Mouse (Mus musculus) intestine, embryonic 16.5 days (tissue): ENCODE data around the gene Chd2. TPM values are rescaled to one million over a fixed set of nuclear protein-coding genes. Genes with fewer than 3 reads are reported as not detected.

ENCODE experiments used
- ATAC-seq: fragments of 200-750 bp; cut with Nextera tagmentation; 2 replicates; pipeline ENCODE4 v1.8.0; 2017; ENCODE audit warnings: moderate TSS enrichment, moderate library complexity
- H3K27ac ChIP-seq: fragments of 300-500 bp; sonication (generic); 2 replicates; pipeline ENCODE4 v1.5.1; 2014; ENCODE audit warnings: mild to moderate bottlenecking, low read length
- H3K27me3 ChIP-seq: fragments of 300-500 bp; sonication (generic); replicated peaks from 2 replicates; pipeline ENCODE4 v1.6.1; 2014; ENCODE audit warnings: low read length, control low read depth, mixed read lengths; ENCODE audit not compliant: control insufficient read depth, insufficient read depth
- H3K36me3 ChIP-seq: fragments of 300-500 bp; sonication (generic); 2 replicates; pipeline ENCODE4 v1.6.1; 2014; ENCODE audit warnings: low read length, control low read depth; ENCODE audit not compliant: control insufficient read depth, insufficient read depth
- H3K4me1 ChIP-seq: fragments of 300-500 bp; sonication (generic); 2 replicates; pipeline ENCODE4 v1.6.1; 2014; ENCODE audit warnings: low read length, control low read depth, mixed read lengths; ENCODE audit not compliant: control insufficient read depth, insufficient read depth
- H3K4me2 ChIP-seq: fragments of 300-500 bp; sonication (generic); 2 replicates; pipeline ENCODE4 v1.6.1; 2014; ENCODE audit warnings: low read depth, low read length, control low read depth
- H3K4me3 ChIP-seq: fragments of 300-500 bp; sonication (generic); 2 replicates; pipeline ENCODE4 v1.5.1; 2014; ENCODE audit warnings: mild to moderate bottlenecking, low read length
- H3K9ac ChIP-seq: fragments of 300-500 bp; sonication (generic); 2 replicates; pipeline ENCODE4 v1.6.1; 2014; ENCODE audit warnings: low read depth, low read length
- H3K9me3 ChIP-seq: fragments of 300-500 bp; sonication (generic); 2 replicates; pipeline ENCODE4 v1.6.1; 2016; ENCODE audit warnings: low read length, control low read depth; ENCODE audit not compliant: control insufficient read depth
- WGBS: fragments of 180-500 bp; shearing (Covaris S2); extraction: QIAGEN DNeasy Blood & Tissue Kit; methylation state at CpG from one replicate; pipeline ENCODE4 v1.1.7; 2014; 5-methylcytosine and 5-hydroxymethylcytosine counted together
- polyA plus RNA-seq: library from polyadenylated mRNA; unstranded; fragments of >200 nt; fragmentation: Nextera tagmentation; extraction: Ambion mirVana; gene quantifications from 2 replicates; pipeline ENCODE4 v1.2.1, GENCODE M21; 2015

The Chd2 gene
- polyA plus RNA-seq, 1 experiment from 2014 or later: 40.1 TPM

- no peaks in the 10 kb centered on the region; the same call in 1 of the 2 replicates for H3K36me3 ChIP-seq
- no peaks in the 10 kb centered on the region for H3K9me3 ChIP-seq
- no peak overlapping the region for H3K27ac ChIP-seq
- peaks cover 10% of the 10 kb centered on the region for H3K4me1 ChIP-seq
- H3K4me2 ChIP-seq: no peak overlapping the region
- no peak for ATAC-seq
- no peaks in the 10 kb centered on the region for H3K27me3 ChIP-seq
- H3K4me3 ChIP-seq: no peak overlapping the region
- H3K9ac ChIP-seq: no peak overlapping the region
- 90% methylated on average over 4 of the region's 4 CpGs for whole genome bisulfite sequencing
These were observed 3.4 kb upstream of the Chd2 start for GRCm38 (mm10) chr7:73545004-73545403.

GRCm38 (mm10) chr7:73542131-73542853 lies 662 bp upstream of the Chd2 start:
- Histone ChIP-seq H3K27me3 (no peaks in the 10 kb centered on the region), H3K4me1 (peaks cover 4% of the 10 kb centered on the region; the same call in 1 of the 2 replicates), H3K27ac (no peak overlapping the region), H3K36me3 (no peaks in the 10 kb centered on the region), H3K4me2 (no peak overlapping the region; the same call in 1 of the 2 replicates), H3K9ac (no peak overlapping the region), H3K9me3 (no peaks in the 10 kb centered on the region), H3K4me3 (no peak overlapping the region)
- no peak for ATAC-seq
- WGBS: 76% methylated on average over 7 of the region's 7 CpGs

DNA sequence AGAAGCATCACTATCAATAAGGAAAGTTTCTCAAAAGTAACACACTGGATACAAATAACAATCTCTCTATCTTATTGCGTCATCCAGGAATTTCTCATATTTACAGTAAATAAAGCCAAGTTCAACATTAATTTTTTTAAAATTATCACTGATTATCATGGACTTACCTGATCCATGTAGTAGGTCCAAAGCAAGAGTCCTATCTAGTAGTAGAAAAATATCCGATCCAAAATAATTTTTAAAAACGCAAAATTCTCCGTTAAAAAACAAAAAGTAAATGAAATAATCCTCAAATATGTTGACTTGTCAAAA lies 595 bp downstream of the Chd2 start:
- no peak for ATAC-seq
- 0% methylated on average over 4 of the region's 4 CpGs for WGBS

GRCm38 (mm10) chr7:73540202-73541078 lies 1.2 kb downstream of the Chd2 start:
- Histone ChIP-seq H3K27ac (peak overlapping the region; percentile 79), H3K9ac (peak overlapping the region; percentile 71), H3K4me2 (peak overlapping the region; percentile 42), H3K27me3 (no peaks in the 10 kb centered on the region), H3K4me3 (peak overlapping the region; percentile 61), H3K9me3 (no peaks in the 10 kb centered on the region), H3K36me3 (no peaks in the 10 kb centered on the region), H3K4me1 (peaks cover 10% of the 10 kb centered on the region)
- no peak for ATAC-seq
- under 1% methylated on average over 12 of the region's 12 CpGs for WGBS

More for the DNA sequence above, 595 bp downstream of the Chd2 start:
- Histone ChIP-seq H3K4me3 (peak overlapping the region; percentile 72), H3K9me3 (no peaks in the 10 kb centered on the region), H3K27ac (peak overlapping the region; percentile 100), H3K4me1 (peaks cover 4% of the 10 kb centered on the region), H3K9ac (peak overlapping the region; percentile 95), H3K27me3 (no peaks in the 10 kb centered on the region), H3K4me2 (no peak overlapping the region), H3K36me3 (no peaks in the 10 kb centered on the region)

DNA sequence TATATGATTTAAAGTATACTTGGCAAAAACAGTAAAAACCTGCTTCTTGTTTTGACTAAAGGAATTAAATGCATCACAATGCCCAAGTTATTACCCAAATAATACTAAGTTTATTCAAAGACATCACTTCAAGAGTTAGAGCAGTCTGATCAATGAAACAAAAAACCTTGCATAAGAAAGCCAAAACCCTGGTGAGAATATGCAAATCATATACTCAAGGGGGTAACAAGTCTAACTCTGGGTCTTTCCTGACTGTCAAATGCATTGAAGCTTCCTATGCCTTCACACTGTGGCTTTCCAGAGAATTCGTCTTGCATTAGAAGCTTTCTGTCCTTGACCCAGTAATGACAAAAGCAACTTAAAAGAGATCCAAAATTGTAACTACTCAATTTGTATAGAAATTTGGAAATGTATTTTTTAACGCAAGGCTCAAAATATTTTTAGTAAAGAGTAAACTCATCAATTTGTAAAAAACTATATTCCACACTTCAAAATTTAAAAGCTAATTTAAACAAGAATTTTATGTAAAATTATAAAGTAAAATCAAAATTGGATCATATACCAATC lies 2.4 kb downstream of the Chd2 start:
- ATAC-seq: no peak
- H3K9ac ChIP-seq: peak overlapping the region; percentile 68
- H3K4me1 ChIP-seq: peaks cover 19% of the 10 kb centered on the region
- 24% methylated on average over 2 of the region's 2 CpGs for WGBS
- peak overlapping the region; percentile 49 for H3K4me3 ChIP-seq
- H3K4me2 ChIP-seq: peak overlapping the region; percentile 75
- H3K9me3 ChIP-seq: no peaks in the 10 kb centered on the region
- no peaks in the 10 kb centered on the region for H3K36me3 ChIP-seq
- H3K27ac ChIP-seq: peak overlapping the region; percentile 77
- H3K27me3 ChIP-seq: no peaks in the 10 kb centered on the region

GRCm38 (mm10) chr7:73538424-73539079 lies 3.1 kb downstream of the Chd2 start:
- Histone ChIP-seq H3K4me2 (peak overlapping the region; percentile 55), H3K27me3 (no peaks in the 10 kb centered on the region), H3K4me3 (peak overlapping the region; percentile 48), H3K36me3 (no peaks in the 10 kb centered on the region), H3K27ac (peak overlapping the region; percentile 93), H3K9ac (peak overlapping the region; percentile 65), H3K9me3 (no peaks in the 10 kb centered on the region), H3K4me1 (peaks cover 25% of the 10 kb centered on the region)
- no peak for ATAC-seq
- 5% methylated on average over 4 of the region's 4 CpGs for WGBS

DNA sequence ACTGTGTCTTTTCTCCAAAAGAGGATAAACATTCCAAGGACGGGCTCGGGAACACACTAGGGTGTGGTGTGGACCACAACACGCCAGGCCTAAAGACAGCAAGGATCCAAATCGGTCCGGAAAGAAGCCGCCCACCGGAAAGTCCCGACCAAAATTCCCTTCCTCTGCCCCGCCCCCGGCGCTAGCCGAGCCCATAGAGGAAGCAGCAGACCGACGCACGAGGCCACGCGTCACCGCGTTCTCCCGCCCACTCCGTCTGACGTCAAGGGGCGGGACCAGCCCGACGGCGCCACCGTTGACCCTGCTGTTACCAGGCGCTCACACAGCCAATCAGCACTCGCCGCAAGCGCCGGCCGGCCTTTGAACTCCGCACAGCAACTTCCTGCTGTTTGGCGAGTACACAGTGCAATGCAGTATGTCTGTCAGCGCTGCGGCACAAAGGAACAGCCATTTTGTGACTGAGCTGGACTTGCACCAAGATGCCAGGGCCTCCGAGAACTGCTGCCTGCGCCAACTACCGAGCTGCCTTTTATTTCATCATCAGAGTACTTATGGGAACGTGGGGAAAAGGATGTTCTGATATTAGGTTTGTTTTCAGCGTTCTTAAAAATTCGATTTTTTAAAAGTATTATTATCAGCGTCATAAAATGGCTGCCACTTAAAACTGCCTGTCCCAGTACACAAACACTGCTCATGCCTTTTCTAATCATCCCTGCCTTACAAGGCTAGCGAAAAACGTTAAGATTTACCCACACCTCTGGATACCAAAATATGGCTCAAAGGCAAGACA lies 3.8 kb downstream of the Chd2 start:
- H3K27me3 ChIP-seq: no peaks in the 10 kb centered on the region
- H3K9ac ChIP-seq: peak overlapping the region; percentile 65
- peaks cover 33% of the 10 kb centered on the region for H3K4me1 ChIP-seq
- H3K4me2 ChIP-seq: peak overlapping the region; percentile 61
- peak; percentile 99 for ATAC-seq
- WGBS: 0% methylated on average over 46 of the region's 46 CpGs
- H3K27ac ChIP-seq: peak overlapping the region; percentile 93
- no peaks in the 10 kb centered on the region for H3K9me3 ChIP-seq
- no peaks in the 10 kb centered on the region for H3K36me3 ChIP-seq
- peak overlapping the region; percentile 52 for H3K4me3 ChIP-seq

DNA sequence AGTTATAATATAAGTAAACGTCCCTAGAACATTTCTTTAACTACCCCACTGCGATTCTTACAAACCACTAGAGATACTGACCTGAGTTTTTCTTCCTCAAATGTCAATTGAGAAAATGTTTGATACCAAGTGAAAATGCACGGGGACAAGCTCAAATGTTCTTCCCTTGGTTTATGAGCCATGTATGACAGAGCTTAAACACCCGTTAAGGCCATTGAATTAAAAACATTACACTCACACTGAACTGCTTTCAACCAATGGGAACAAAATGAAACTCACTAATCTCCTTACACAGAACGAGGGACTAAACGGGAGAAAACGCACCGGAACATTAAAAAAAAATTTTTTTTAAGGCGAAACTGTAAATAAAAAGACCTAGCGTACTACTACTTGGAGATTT lies 4.4 kb downstream of the Chd2 start:
- 0 out of 2 replicates have a peak, but pooled peaks have one; percentile 3 for ATAC-seq
- Histone ChIP-seq H3K4me1 (peaks cover 34% of the 10 kb centered on the region), H3K9me3 (no peaks in the 10 kb centered on the region), H3K27me3 (no peaks in the 10 kb centered on the region), H3K9ac (peak overlapping the region; percentile 62), H3K36me3 (no peaks in the 10 kb centered on the region), H3K4me2 (peak overlapping the region; percentile 61), H3K4me3 (peak overlapping the region; percentile 52), H3K27ac (peak overlapping the region; percentile 80)
- 14% methylated on average over 10 of the region's 10 CpGs for WGBS
